ENCODE assay signal across 15 mouse cellular contexts in the genomic region with DNA sequence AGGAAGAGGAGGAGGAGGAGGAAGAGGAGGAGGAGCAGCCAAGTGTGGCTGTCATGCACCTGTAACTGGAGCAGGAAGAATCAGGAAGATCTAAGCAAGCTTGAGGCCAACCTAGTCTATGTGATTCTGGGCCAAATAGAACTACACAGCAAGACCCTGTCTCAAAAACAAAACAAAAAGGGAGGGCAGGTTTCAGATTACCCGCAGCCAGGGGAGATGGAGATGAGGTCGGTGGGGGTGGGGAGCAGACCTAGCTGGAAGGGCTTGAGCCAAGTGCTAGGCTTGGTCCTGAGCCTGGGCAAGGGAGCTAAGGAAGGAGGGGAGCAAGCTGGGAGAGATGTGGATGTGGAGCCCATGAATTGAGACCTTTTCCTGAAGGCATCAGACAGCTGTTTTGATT.
"Had no signal": no experiment of that assay in that cellular context is flagged by ENCODE, and none has a peak within 500 bp of the region (broad histone marks: within the 10 kb centered on the region; RNA-seq: fewer than 3 reads in every experiment).

No protein-coding gene starts in this region.

- H3K27ac ChIP-seq: neural tube, embryonic 15.5 days; stomach, embryonic 15.5 days; stomach, postnatal 0 days had no signal

- H3K4me3 ChIP-seq: neural tube, embryonic 15.5 days; stomach, embryonic 15.5 days had no signal

- H3K4me2 ChIP-seq: neural tube, embryonic 15.5 days; stomach, embryonic 15.5 days had no signal

- H3K9ac ChIP-seq: neural tube, embryonic 15.5 days; stomach, embryonic 15.5 days had no signal

- DNase-seq: retina, postnatal 1 day; right cerebral cortex, adult 18-20 months; right cerebral cortex, postnatal 14 days; right cerebral cortex, postnatal 25 days; right cerebral cortex, postnatal 4 days; spleen, adult 18-20 months; thymus, adult 18-20 months; thymus, adult 2 months; thymus, postnatal 14 days; thymus, postnatal 25 days; thymus, postnatal 36 days; thymus, postnatal 4 days had no signal

- H3K36me3 ChIP-seq: neural tube, embryonic 15.5 days; stomach, embryonic 15.5 days had no signal

- H3K9me3 ChIP-seq: neural tube, embryonic 15.5 days; stomach, embryonic 15.5 days had no signal
